Mouse (Mus musculus) regulatory T cell (primary cell): Measurements from ENCODE around the gene Insm2.
"Not testable (repeated sequence)": the region's sequence is repeated elsewhere in the genome, so short reads cannot be mapped to it uniquely, and the experiment has no call there.

Source experiments
- in situ Hi-C: fragments of 300-600 bp; cut with MboI, MseI; formaldehyde crosslinking; loops from one replicate; pipeline ENCODE4 v1.15.1; 2025; ENCODE audit warnings: high pct_unique_total_duplicates

Gene Insm2

DNA sequence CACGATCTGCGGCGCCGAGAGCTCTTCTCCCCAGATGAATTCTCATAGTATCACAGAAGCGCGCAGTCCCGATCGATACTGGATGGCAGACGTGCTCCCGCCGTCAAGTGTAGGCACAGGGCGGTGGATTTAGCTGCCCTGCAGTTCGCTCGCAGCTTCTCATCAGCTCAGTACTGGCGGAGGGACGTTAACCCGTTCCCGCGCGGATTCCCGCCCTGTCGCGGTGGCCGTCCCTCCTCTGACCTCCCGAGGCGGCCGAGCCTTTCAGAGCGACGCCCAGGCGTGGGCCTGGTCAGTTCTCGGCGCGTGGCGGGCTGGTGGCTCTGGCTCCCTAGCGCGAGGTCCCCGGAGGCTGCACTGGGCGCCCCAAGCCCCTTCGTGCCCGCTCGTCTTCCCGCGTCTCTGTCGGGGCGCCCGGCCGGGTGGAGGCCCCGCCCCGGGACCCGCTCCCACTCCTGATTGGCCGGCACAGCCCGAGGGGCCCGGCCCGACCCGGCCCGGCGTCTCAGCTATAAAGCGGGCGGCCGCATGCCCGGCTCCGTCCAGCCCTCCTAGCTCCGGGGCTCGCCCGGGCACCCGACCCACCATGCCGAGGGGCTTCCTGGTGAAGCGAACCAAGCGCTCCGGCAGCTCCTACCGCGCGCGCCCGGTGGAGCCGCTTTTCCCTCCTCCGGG, at the start of gene Insm2:
Gene Insm2, plus strand, starts transcription at position 541 of the 675 bp plus-strand sequence.
- in situ Hi-C loops: no loop called here

- in situ Hi-C loops: loop anchor here (10.0 kb wide), 1 partner anchor 540 kb away; no protein-coding TSS in a partner anchor
Measured at GRCm38 (mm10) chr12:55554901-55555300, 44.3 kb upstream of the Insm2 start.

- in situ Hi-C loops: loop anchor here (10.0 kb wide), 1 partner anchor 537 kb away; no protein-coding TSS in a partner anchor
Measured at GRCm38 (mm10) chr12:55557866-55558265, 41.4 kb upstream of the Insm2 start.

DNA sequence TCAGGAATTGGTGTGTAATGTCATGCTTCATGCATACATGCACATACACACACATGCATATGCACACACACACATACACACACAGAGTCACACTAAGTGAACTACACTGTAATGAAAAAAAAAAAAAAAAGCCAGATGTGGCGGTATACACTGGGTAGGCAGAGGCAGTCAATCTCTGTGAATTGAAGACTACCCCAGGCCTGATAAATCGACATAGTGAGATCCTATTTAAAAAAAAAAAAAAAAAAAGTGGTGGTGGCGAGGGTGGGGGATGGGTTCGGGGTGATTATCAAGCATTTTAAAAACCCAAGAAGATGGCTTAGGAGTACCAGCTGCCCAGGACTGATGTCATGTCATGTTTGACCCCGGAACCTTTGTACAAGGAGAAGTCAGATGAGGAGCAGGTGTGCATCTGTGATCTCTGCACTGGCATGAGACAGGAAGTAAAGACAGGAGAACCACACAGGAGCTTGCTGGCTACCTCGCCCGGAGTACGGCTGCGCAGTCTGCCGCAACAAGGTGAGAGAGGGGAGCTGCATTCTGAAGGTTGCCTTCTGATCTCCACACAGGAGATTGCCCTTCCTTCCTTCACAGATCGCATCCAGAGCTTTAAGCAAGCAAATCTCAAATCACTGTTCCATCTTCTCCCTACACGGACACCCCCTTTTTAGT, 39.9 kb upstream of the Insm2 start:
- in situ Hi-C loops: loop anchor here (10.0 kb wide), 1 partner anchor 535 kb away; no protein-coding TSS in a partner anchor

GRCm38 (mm10) chr12:55560025-55560690, 39.1 kb upstream of the Insm2 start:
- in situ Hi-C loops: no loop called here

GRCm38 (mm10) chr12:55563742-55564141, 35.5 kb upstream of the Insm2 start:
- in situ Hi-C loops: no loop called here

DNA sequence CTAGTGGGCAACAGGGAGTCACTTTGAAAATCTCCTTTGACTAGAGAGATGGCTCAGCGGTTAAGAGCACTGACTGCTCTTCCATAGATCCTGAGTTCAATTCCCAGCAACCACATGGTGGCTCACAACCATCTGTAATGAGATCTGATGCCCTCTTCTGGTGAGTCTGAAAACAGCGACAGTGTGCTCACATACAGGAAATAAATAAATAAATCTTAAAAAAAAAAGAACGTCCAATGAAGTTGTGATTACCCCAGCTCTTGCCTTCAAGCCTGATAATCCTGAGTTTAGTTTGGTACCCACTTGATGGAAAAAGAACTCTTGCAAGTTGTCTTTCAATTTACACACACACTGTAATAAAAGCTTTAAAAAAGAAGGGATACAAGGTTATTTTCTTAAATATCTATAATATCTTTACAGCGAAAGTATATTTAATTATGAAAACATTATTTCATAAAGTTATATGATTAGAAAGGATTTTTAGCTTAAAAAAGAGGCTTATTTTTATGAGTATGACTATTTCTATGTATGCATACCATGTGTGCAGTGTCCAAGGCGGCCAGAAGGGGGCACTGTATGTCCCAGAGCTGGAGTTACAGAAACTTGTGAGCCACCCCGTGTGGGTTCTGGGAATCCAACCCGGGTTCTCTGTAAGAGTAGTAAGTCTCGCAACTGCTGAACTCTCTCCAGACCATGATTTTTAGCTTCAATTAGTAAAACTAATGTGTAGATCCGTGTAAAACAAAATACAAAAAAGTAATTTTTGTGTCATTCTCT, 34.9 kb upstream of the Insm2 start:
- in situ Hi-C loops: no loop called here

DNA sequence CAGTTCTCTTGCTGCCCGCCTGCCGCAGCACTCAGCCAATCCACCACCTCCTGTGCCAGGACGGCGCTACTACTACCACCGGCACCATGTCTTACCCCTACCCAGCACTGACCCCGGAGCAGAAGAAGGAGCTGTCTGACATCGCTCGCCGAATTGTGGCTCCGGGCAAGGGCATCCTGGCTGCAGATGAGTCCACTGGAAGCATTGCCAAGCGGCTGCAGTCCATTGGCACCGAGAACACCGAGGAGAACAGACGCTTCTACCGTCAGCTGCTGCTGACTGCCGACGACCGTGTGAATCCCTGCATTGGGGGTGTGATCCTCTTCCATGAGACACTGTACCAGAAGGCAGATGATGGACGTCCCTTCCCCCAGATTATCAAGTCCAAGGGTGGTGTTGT, 34.0 kb upstream of the Insm2 start, which contains the start of gene Aldoart2:
Gene Aldoart2, plus strand, starts transcription at position 34 of the 400 bp plus-strand sequence.
- in situ Hi-C loops: no loop called here

GRCm38 (mm10) chr12:55565867-55566266, 33.4 kb upstream of the Insm2 start:
- in situ Hi-C loops: no loop called here

DNA sequence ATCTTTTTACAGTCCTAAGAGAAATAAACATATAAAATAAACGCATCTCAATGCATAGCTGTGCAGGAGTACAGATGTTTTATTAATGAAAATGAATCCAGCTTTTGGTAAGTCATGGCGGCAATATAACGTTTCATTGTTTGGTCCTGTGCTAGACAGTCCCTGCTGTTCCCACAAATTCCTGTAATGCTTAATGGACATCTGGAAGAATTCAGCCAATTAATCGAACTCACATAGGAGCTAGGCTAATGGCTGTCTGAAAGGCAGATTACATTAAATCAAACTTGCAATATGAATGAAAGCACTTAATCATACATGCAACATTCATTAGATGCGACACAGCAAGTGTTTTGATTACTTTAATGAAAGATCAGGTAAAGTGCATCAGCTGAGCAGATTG, 32.4 kb upstream of the Insm2 start:
- in situ Hi-C loops: no loop called here

- in situ Hi-C loops: no loop called here
Measured at GRCm38 (mm10) chr12:55568466-55568865, 30.8 kb upstream of the Insm2 start.

DNA sequence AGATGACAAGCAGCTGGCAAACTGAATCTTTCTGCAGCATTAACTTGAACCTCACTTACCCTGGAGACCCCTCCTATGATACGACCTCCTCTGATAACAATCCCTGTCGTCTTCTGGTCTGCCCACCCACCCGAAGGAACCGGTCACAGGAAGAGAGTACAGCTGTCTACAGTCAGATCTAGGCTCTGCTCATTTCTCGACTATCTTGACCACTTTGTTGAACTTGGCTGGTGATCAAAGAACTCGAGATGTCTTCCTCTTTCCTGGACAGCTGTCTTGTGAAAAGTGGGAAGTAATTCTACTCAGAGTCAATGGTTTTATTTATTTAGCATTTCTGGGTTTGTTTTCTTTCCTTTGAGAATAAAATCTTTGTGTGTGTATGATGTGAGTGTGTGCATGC, 29.6 kb upstream of the Insm2 start:
- in situ Hi-C loops: no loop called here

DNA sequence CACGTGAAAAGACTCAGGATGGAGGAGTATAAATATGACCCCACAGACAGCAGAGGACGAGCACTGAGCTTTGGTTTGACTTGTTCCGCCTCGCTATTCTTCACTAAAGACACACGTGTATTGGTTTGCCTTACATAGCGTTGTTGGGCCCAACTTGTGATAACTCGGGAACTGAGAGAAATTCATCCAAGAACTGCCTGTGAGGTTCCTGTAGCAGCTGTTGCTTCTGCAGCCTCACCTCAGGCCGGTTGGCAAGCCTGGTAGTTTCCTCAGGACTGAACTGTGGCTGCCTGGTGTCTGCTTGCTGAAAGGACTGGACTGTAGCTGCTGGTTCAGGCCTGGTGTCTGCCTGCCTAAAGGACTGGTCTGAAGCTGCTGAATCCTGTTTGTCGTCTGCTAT, 28.6 kb upstream of the Insm2 start:
- in situ Hi-C loops: no loop called here

- in situ Hi-C loops: no loop called here
Measured at GRCm38 (mm10) chr12:55571181-55571580, 28.0 kb upstream of the Insm2 start.

GRCm38 (mm10) chr12:55571661-55572060, 27.6 kb upstream of the Insm2 start:
- in situ Hi-C loops: no loop called here

DNA sequence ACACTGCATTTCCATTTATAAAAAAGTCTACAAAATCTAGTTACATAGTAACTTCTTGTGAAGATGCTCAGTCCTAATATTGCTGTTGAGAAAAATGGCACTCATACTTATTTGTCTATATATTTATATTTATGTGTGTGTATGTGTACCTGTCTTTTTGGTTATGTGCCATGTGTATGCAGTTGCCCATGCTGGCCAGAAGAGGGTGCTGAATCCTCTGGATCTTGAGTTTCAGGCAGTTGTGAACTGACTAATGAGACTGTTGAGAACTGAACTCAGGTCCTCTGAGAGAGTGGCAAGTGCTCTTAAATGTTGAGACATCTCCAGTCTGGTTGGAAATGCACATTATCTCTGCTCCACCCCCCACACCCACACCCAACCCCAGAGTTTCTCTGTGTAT, 26.1 kb upstream of the Insm2 start:
- in situ Hi-C loops: no loop called here

DNA sequence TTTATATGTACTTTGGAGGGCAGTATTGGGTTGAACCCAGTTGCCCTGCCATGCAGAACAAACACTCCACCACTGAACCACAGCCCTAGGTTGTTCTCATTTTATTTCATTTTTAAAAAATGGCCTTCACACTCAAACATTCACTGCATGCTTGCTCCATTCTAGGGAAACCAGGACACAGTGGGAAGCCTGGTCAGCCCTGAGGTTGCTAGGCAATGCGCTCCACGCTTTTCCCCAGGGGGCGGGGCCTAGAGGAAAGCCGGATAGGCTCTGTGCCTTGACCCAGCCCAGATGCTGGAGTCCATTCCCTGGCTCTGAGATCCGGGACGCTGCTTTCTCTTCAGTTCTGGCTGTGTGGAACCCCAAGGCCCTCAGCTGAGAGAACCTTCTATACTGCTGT, 25.4 kb upstream of the Insm2 start:
- in situ Hi-C loops: no loop called here

DNA sequence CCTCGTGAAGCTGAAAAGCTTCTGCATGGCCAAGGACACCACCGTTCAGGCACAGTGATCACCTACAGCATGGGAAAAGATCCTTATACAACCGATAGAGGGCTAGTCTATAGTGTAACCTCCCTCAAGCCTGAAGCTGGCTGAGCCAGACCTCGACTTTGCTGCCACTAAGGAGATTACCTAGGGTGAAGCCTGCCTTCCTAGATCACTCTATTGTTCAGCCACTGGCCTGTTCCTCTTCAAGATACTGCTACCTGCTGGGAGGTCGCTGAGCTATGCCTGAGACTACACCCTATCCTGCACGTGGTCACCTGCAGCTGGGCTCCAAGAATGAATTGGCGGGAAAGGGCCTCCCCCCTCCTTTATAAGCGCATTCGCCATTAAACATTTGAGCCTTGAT, 12.3 kb upstream of the Insm2 start:
- in situ Hi-C loops: not testable (repeated sequence)

DNA sequence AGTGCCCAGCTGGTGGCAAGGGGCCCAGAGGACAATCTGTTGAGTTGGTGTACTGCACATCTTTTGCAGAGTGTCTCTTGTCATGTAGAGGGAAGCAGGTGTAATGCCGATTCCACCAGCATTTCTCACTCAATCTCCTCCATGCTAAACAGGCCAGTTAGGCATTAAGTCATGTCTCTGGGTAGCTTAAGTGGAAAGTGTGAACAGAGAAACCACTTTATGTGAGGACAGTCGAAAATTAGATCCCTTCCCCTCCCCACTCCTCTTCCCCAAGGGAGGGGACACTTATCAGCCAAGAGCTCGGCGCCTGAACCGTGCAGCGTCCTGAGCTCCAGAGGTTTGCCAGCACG, 715 bp upstream of the Insm2 start:
- in situ Hi-C loops: no loop called here

GRCm38 (mm10) chr12:55599639-55600502, 644 bp downstream of the Insm2 start:
- in situ Hi-C loops: no loop called here

DNA sequence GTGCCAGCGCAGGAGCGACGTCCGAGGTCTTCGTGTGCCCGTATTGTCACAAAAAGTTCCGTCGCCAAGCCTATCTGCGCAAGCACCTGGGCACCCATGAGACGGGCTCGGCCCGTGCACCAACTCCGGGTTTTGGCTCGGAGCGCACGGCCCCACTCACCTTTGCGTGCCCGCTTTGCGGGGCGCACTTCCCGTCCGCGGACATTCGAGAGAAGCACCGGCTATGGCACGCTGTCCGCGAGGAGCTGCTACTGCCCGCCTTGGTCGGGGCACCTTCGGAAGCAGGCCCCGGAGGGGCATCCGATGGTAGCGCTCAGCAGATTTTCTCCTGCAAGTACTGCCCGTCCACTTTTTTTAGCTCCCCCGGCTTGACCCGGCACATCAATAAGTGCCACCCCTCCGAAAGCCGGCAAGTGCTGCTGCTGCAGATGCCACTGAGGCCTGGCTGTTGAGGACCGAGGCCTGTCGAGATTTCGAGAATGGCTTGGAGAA, 1.3 kb downstream of the Insm2 start:
- in situ Hi-C loops: no loop called here
